Mouse (Mus musculus): ENCODE results near the gene Adad2. TPM values are rescaled to one million over a fixed set of nuclear protein-coding genes. Genes with fewer than 3 reads are reported as not detected.

The Adad2 gene
- total RNA-seq (2014; fragmentation: Nextera tagmentation) (not detected in 2 replicates), total RNA-seq (2017) (not detected in 2 replicates)

DNA sequence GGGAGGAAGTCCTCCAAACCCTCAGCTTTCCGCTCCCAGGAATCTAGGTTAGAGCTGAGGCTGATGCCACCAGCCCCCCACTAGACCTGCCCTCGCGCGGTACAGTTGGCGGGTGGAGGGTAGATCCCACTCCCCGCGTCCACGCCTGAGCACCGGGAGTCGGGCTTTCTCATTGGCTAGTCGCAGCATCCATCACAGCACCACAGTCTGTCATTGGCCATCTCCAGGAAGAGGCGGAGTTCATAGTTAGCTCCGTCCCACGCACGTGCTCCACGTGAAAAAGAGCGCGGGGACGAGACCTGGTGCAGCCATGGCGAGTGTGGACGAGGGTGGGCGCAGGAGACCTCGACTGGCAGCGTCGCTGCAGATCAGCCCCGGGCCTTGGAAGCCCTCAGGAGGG is at the start of gene Adad2:
TSS of gene Adad2 (plus strand) at position 277 of the 400 bp plus-strand sequence.
- ATAC-seq (replicated peaks; ENCODE audit: poor library complexity, severe bottlenecking) = no peak; the same call in 1 of the 2 replicates

DNA sequence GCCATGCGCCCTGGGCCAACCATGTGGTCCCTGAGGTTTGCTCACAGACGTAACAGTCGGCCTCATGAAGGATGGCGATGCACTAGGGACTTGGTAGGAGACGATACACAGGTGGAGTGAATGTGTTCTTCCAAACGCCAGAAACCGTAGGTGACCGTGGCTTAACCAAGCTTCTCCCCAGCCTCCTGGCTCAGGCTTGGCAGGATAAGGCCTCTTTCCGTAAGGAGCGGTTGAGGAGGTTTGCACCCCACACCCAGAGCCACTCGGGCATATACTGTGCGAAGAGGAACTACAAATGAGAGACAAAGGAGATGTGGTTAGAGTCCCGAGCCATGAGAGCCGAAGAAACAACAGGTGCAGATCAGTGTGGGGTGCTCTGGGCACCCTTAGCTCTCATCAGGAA is 48.7 kb upstream of the Adad2 start:
- no peak for ATAC-seq (replicated peaks; ENCODE audit: poor library complexity, severe bottlenecking)

DNA sequence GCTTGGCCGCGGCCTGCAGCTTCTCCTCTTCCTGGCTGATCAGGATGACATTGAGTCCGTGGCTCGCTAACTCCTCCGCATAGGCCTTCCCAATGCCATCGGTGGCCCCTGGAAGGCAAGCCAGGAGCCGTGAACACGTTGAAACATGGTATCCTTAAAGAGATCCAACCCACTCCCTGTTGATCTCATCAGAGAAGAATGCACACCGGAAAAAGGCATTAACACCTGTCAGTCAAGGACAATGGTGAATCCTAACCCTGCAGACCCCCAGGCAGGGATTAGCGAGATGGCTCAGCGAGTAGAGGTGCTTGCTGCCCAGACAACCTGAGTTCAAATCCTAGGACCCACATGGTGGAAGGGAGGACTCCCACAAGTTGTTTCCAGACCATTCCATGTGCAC is 46.2 kb upstream of the Adad2 start:
- ATAC-seq (replicated peaks; ENCODE audit: poor library complexity, severe bottlenecking) = no peak

DNA sequence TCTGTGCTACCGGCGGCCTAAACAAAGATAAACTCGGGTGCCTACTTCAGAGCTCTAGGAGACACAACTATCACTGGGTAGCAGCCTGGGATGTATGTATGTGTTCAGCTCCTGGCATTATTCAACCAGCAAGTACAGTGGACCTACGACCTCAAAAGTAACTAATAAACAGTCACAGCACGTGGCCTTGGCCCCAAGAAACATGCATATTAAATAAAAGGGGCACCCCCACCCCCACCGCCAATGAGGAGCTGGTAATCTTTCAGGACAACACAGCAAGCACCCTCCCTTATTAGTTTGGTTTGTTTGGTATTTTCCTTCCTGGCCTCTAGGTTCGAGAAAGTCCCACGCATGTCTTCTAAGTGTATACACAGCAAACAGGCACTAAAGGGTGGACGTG is 44.3 kb upstream of the Adad2 start:
- ATAC-seq (replicated peaks; ENCODE audit: poor library complexity, severe bottlenecking) = no peak

DNA sequence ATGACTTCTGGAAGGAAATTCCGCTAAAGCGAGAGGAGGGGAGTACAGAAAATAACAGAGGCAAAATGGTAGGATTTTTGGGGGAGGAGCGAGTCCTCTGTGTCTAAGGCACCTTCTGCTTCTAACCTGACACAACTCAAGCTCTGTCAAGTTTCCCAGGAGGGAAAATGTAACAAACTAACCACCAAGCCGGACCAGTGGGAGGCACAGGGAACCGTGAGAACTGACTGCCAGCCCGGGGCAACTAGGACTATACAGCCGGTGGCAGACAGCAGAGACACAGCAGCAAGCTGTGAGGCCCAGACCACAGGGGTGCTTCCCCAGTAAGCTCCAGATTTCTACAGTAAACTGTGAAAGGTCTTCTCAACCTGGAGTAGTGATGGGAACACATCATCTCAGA is 43.6 kb upstream of the Adad2 start:
- no peak for ATAC-seq (replicated peaks; ENCODE audit: poor library complexity, severe bottlenecking)

DNA sequence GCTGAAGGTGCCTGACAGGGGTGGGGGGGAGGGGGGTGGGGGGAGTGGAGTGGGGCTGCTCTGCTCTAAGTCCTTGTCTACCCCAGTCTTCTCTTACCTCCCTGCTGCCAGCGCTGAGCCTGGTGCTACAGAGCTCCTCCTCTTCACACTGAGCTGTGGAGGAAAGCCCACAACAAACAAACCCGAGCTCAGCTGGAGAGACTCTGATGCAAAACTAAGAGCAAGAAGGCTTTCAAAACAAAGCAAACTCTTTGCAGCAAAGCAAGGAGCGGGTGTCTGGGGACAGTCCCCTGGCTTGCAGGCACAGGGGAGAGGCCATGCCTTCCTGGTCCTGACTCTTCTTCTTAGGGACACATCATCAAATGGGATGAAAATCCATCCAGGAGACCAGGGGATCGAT is 42.7 kb upstream of the Adad2 start:
- ATAC-seq (replicated peaks; ENCODE audit: poor library complexity, severe bottlenecking) = no peak

DNA sequence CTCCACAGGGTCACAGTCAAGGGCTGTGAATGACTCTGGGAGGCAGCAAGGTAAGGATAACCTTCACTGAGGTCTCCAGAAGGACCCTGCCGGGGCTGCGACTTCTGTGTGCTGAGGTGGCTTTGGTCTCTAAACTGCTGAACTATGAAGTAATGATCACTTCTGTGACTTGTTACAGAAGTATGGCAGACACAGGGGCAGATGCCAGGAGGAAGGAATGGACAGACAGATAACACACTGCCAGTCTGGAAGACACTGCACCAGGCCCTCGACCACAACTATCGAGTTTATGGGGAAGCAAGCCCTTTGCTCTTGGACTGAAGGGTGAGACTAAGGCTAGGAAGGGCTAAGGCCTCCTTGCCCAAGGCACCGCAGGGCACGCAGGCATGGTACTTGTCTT is 41.4 kb upstream of the Adad2 start:
- no peak for ATAC-seq (replicated peaks; ENCODE audit: poor library complexity, severe bottlenecking)

DNA sequence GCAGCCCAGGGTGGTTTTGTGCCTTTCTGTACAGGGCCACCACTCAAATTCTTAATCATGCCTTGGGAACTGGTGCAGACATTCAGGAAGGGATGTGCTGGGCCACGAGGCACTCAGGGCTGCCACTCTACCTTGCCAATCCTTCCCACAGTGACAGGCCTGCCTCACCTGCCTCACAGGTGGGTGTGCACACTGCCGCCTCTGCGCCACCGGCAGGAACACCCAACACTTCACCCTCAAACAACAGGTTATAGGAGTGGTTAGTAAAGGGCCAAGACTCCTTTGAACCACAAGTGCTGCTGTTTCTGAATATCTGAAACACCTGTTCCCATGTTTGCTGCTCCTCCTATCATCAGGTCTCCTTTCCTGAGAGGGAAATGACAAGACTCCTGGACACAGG is 40.1 kb upstream of the Adad2 start:
- no peak for ATAC-seq (replicated peaks; ENCODE audit: poor library complexity, severe bottlenecking)

DNA sequence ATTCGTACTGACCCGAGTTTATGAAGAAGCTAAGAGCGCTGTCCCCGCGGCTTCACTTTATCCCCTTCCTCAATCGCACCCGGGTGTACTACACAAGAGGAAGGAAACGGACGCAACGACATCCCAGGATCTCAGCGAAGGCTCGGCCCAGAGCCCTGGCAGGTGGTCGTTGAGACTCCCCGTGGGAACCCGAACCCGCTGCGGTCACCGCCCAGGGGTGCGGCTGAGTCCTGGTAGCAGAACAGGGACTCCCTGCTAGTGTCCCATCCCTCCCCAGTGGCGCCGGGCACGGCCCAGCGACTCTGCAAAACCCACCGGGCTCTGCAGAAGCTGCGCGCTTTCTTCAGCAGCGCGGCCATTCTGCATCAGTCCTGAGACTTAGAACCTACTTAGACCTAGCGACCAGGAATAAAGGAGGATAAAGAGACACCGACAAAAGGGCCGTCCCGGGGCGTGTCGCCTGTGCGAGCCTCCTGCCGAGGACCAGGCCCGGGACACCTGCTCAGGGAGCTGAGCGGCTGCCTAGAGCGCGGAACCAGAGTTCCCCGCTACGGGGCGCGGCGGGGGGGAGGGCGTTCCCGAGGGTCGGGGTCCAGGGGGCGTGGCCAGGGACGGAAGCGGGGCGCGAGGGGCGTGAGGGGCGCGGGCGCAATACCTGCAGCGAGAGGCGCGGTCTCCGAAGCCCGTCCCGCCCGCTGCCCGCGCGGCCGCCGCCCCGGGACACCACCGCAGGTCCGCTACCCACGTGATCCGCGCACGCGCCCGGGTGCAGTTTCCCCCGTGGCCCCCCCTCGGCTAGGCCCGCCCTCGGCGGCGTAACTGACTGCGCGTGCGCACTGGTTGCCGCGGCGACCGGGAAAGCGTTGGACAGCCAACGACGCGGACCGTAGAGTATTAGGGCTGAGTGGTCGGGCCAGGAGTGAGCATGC is 37.8 kb upstream of the Adad2 start, which contains the start of the genes Hsdl1 and Dnaaf1:
TSS of gene Hsdl1 (minus strand) at position 747 of the 929 bp plus-strand sequence.
TSS of gene Dnaaf1 (plus strand) at position 799 of the 929 bp plus-strand sequence.
- peak; percentile 60 for ATAC-seq (replicated peaks; ENCODE audit: poor library complexity, severe bottlenecking)

DNA sequence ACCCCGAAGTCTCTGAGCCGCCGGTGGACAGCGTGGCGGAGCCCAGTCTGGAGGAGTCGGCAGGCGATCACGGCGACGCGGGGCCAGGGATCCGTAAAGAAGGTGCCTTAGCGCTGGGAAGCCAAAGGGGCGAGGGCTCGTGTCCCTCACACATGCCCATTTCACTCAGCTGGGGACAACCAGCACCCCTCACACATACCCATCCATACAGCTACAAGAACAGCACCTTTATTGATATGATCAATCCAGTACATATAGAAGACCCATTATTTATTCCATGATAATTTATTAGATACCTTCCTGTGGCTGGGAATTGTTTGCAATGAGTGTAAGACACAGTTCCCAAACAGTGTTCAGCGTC is 37.2 kb upstream of the Adad2 start:
- no peak for ATAC-seq (replicated peaks; ENCODE audit: poor library complexity, severe bottlenecking)

DNA sequence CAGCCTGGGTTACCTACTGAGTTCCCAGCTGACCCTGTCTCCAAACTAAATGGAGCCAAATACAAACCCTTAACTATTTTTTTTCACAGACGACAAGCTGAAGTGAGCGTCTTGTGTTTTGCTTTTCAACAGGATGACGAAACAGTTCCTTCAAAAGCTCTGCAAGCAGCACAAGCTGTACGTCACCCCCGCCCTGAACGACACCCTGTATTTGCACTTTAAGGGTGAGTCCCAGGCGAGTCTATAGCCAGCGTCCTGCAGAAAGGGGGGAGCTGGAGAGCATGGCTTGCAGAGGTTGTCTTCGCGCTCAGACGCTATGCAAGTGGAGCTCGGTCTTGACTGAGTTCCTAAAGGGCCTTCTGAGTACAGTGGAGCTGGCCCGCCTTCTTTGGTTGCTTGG is 33.5 kb upstream of the Adad2 start:
- no peak for ATAC-seq (replicated peaks; ENCODE audit: poor library complexity, severe bottlenecking)

DNA sequence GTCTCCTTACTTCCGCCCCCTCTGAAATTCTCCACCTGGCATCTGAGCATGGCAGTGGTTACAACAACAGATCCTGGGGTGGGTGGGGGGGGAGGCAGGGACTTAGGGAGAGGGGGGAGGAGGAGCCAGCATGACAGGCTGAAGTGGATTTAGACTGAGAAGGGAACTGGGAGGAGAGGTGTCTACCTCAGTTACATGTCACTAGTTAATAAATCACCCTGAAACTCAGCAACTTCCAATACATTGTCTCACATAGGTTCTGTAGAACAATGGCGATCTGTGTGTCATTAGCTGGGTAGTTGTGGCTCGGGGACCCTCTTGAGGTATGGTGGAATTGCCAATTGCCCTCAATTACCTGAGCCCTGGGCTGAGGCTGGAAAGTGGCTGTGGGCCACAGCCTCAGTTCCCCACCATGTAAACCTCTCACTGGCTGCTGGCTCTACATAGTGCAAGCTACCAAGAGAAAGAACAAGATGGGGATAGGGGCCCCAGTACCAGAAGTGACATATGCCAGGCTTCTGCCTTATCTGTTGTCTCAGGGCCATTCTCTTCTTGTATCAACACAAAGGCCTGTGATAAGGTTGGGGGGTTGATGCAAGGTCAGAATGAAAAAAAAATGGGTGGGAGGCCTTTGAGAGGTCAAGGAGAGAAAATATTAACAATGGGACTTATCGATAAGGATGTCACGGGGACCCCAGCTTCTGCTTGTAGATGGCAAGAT is 31.9 kb upstream of the Adad2 start:
- ATAC-seq (replicated peaks; ENCODE audit: poor library complexity, severe bottlenecking) = no peak

DNA sequence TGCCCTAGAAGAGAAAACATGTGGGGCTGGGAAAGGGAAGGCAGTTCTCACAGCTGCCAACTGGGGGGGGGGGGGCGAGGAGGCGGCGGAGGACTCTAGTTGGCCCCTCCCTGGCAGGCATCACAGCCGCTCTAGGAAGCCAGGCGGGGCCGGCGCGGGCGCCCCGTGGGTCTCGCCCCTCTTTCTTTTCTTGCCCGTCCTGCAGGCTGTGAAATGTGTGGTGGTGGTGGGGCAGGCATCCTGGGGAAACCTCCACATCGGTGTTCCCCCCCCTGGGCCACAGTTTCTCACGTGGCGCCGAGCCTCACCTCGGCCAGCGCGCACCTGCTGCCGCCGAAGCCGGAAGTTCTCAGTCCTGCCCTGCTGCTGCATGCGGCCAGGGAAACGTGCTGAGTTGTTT is 26.6 kb upstream of the Adad2 start:
- peak; percentile 73 for ATAC-seq (replicated peaks; ENCODE audit: poor library complexity, severe bottlenecking)

DNA sequence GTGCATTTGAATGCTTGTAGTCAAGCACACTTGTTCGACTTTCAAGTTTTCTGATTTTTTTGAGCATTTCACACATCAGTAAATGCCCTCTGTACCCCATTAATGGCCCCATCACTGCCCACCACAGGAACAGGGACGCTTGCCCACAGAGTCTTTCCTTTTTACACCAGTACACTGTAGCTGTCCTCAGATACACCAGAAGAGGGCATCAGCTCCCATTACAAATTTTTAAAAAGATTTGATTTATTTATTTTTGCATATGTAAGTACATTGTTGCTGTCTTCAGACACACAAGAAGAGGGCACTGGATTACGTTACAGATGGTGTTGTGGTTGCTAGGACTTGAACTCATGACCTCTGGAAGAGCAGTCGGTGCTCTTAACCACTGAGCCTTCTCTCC is 24.2 kb upstream of the Adad2 start:
- ATAC-seq (replicated peaks; ENCODE audit: poor library complexity, severe bottlenecking) = no peak

DNA sequence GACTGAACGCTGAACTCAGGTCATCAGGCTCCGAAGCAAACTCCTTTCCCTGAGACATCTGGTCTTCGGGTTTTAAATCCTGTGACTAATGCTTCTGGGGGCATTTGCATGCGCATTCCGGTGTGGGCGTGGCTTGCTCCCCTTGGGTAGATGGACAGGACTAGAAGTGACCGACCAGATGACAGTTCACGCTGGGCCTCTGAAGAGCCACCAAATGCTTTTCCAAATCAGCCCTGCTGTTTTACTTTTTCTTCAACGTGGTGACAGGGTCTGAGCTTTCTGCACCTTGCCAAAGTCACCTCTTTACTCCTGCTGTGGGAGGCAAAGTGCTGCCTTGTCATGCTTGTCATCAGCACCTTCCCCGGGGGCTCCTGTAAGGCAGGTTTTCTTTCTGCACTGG is 23.7 kb upstream of the Adad2 start:
- ATAC-seq (replicated peaks; ENCODE audit: poor library complexity, severe bottlenecking) = no peak

DNA sequence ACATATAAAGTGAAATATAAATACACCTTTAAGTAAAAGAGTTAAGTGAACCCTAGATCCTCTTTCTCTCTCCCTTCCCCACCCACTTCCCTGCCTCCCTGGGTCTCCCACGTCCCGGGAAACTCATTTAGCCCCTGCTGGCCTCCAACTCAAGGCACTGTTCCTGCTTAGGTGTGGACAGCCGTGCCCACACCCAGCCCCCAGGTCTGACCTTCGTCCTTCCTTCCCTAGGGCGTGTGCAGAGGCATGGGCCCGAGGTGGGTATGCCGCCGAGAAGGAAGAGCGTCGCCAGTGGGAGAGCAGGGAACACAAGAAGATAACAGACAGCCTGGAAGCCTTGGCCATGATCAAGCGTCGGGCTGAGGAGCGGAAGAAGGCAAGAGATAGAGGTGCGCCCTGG is 22.2 kb upstream of the Adad2 start:
- ATAC-seq (replicated peaks; ENCODE audit: poor library complexity, severe bottlenecking) = no peak

DNA sequence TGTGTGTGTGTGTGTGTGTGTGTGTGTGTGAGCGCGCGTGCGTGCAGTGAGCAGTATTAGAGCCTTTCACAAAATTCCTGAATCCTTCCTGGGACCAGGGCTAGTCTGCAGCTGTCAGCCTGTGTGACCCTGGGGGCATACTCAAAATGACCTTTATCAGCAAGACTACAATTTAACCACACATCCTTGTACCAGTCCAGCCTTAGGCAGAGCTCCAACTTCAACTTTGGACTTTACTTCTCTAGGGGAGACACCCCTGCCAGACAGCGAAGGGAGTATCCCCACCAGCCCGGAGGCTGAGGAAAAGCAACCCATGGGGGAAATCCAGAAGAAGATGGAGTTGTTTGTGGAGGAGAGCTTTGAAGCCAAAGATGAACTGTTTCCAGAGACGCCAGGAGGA is 21.1 kb upstream of the Adad2 start:
- ATAC-seq (replicated peaks; ENCODE audit: poor library complexity, severe bottlenecking) = no peak

DNA sequence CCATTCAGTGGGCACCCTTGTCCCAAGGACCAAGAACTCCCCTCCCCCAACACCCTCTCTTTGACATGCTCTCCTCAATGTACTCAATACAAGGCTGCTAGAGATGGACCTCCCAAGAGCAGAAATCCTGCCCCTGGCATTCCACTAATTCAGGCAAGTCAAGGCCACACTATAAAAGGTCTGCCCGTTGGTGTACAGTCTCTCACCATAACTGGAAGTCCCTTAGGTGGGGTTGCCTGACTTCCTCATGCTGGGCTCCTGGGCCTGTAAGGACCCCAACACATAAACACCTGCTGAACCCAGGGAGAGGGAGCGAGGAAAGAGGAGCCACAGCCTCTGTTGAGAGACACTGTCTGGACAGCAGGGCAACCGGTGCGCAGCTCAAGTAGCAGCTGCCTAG is 8.8 kb upstream of the Adad2 start:
- no peak for ATAC-seq (replicated peaks; ENCODE audit: poor library complexity, severe bottlenecking)

DNA sequence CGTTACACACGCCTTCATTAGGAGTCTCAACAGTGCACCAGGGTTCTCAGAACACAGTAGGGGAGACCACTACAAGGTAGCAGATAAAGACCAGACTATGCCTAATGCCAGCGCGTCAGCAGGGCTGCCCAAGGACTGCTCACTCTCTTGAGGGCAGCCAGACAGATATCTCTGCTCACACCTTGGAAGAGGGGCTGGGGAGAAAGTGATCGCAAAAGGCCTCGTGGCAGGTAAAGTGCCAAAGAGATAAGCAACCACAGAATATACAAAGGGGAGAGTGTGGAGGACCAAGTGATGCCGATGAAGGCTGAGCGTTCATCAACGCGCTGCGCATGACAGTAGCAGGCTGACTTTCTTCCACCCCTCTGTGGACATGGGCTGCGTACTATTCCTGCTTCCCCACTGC is 8.1 kb upstream of the Adad2 start:
- ATAC-seq (replicated peaks; ENCODE audit: poor library complexity, severe bottlenecking) = peak; percentile 42; the same call in 1 of the 2 replicates

DNA sequence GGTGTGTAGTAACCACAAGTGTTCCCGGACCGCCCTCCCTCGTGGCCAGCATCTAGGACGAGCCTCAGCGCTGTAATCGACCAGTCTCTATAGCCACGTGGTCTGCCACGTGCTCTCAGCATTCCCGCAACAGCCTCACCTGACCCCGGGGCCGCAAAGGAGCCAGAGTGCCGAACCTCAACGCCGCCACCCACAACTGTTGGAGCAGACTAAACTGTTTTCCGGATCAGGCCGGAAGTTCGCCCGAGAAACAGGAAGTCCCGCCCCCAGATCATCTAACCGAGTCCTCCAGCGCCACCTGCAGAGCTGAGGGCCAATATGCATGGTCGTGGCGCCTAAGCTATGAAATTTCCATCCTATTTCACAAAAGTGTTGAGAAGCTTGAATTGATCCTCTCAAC is 7.6 kb upstream of the Adad2 start, which contains the start of gene Taf1c:
TSS of gene Taf1c (minus strand) at position 227 of the 400 bp plus-strand sequence.
- peak; percentile 97 for ATAC-seq (replicated peaks; ENCODE audit: poor library complexity, severe bottlenecking)

DNA sequence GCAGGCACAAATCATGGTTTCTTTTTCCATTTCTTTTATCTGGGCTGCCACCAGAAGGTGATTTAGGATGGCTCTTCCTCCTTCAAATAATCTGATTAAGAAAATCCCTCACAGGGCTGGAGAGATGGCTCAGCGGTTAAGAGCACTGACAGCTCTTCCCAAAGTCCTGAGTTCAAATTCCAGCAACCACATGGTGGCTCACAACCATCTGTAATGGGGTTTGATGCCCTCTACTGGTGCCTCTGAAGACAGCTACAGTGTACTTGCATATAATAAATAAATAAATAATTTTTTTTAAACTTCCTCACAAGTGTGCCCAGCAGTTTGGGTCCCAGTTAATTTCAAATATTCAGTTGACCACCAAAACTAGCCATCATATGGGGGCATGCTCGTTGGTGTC is 6.3 kb upstream of the Adad2 start:
- ATAC-seq (replicated peaks; ENCODE audit: poor library complexity, severe bottlenecking) = no peak
